Comparison of ENCODE assay signal across 11 mouse cellular contexts in the genomic region with DNA sequence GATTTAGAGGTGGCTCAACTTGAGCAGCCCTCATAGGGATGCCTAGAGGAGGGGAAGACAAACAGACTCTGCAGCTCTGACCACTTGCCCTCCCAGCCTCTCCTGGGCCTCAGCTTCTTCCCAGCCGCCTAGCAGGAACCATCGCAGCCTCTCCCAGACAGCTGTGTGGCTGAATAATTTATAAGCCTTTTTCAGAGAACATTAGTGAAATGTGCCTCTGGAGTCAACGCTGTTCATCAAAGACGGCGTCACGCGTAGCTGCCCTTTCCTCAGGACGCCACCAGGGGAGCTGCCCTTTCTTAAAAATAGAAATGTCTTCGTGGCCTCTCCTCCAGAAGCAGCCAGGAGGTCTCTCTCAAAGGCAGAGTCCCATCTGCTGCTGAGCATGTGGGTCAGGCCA. TPM values are rescaled to one million over a fixed set of nuclear protein-coding genes. Genes with fewer than 3 reads are reported as not detected.
DNase-seq lines count a peak whose midpoint lies in the region; ATAC-seq and TF ChIP-seq lines count a peak whose summit lies in the region.
"Had no signal": no experiment of that assay in that cellular context is flagged by ENCODE, and none has a peak within 500 bp of the region (broad histone marks: within the 10 kb centered on the region; RNA-seq: fewer than 3 reads in every experiment).

No protein-coding gene starts in this region.

- H3K27ac ChIP-seq in embryonic facial prominence, embryonic 11.5 days (replicated peaks; ENCODE audit: low read depth, low read length): no peak overlapping the region
- no peak overlapping the region for H3K27ac ChIP-seq in embryonic facial prominence, embryonic 10.5 days (replicated peaks)
- H3K27ac ChIP-seq in lung, embryonic 14.5 days (ENCODE audit: low read depth): no peak overlapping the region
- H3K27ac ChIP-seq in hindbrain, embryonic 13.5 days: peak overlapping the region; percentile 66
- H3K27ac ChIP-seq in neural tube, embryonic 12.5 days: no peak overlapping the region
- H3K27ac ChIP-seq: embryonic facial prominence, embryonic 13.5 days; liver, embryonic 15.5 days had no signal

- ATAC-seq in embryonic facial prominence, embryonic 11.5 days (replicated peaks; ENCODE audit: insufficient number of reproducible peaks, low FRiP score, low TSS enrichment, low read depth): no peak; the same call in 1 of the 2 replicates
- no peak for ATAC-seq in lung, embryonic 14.5 days (ENCODE audit: insufficient read depth)
- ATAC-seq in hindbrain, embryonic 13.5 days (ENCODE audit: low FRiP score): no peak
- 0 out of 2 replicates have a peak, but pooled peaks have one; percentile 31 for ATAC-seq in neural tube, embryonic 12.5 days (ENCODE audit: low FRiP score, low read depth)

- WGBS in embryonic facial prominence, embryonic 11.5 days: 44% methylated on average over 9 of the region's 9 CpGs
- 51% methylated on average over 9 of the region's 9 CpGs for WGBS in embryonic facial prominence, embryonic 10.5 days
- 33% methylated on average over 9 of the region's 9 CpGs for WGBS in lung, embryonic 14.5 days
- WGBS in hindbrain, embryonic 13.5 days: 8% methylated on average over 9 of the region's 9 CpGs
- WGBS in neural tube, embryonic 12.5 days: 14% methylated on average over 9 of the region's 9 CpGs

- H3K36me3 ChIP-seq in embryonic facial prominence, embryonic 11.5 days (replicated peaks; ENCODE audit: control insufficient read depth, insufficient read depth, low read depth, low read length): no peaks in the 10 kb centered on the region
- H3K36me3 ChIP-seq in embryonic facial prominence, embryonic 10.5 days (replicated peaks): no peaks in the 10 kb centered on the region
- no peaks in the 10 kb centered on the region for H3K36me3 ChIP-seq in lung, embryonic 14.5 days (ENCODE audit: insufficient read depth)
- H3K36me3 ChIP-seq in hindbrain, embryonic 13.5 days: no peaks in the 10 kb centered on the region
- H3K36me3 ChIP-seq in neural tube, embryonic 12.5 days: no peaks in the 10 kb centered on the region
- H3K36me3 ChIP-seq: embryonic facial prominence, embryonic 13.5 days; liver, embryonic 15.5 days had no signal

- DNase-seq in embryonic facial prominence, embryonic 11.5 days (ENCODE audit: low spot score): peak; percentile 40
- no peak for DNase-seq in embryonic facial prominence, embryonic 10.5 days (ENCODE audit: low spot score)
- DNase-seq in lung, embryonic 14.5 days: peak; percentile 56
- DNase-seq in lung, postnatal 4 days: no peak
- DNase-seq in adrenal gland, adult 8-10 months: no peak
- DNase-seq in cerebellum, adult 8-10 months: no peak
- DNase-seq: heart, postnatal 10 days had no signal

- H3K4me1 ChIP-seq in embryonic facial prominence, embryonic 11.5 days (ENCODE audit: control insufficient read depth, insufficient read depth, low read length): no peaks in the 10 kb centered on the region; the same call in 1 of the 2 replicates
- H3K4me1 ChIP-seq in embryonic facial prominence, embryonic 10.5 days: peaks cover 45% of the 10 kb centered on the region
- H3K4me1 ChIP-seq in lung, embryonic 14.5 days (ENCODE audit: insufficient read depth): no peaks in the 10 kb centered on the region
- H3K4me1 ChIP-seq in hindbrain, embryonic 13.5 days (replicated peaks): peaks cover 49% of the 10 kb centered on the region
- peaks cover 27% of the 10 kb centered on the region for H3K4me1 ChIP-seq in neural tube, embryonic 12.5 days

- no peak overlapping the region for H3K4me3 ChIP-seq in embryonic facial prominence, embryonic 11.5 days (ENCODE audit: low read depth, low read length)
- H3K4me3 ChIP-seq in embryonic facial prominence, embryonic 10.5 days: no peak overlapping the region
- no peak overlapping the region for H3K4me3 ChIP-seq in lung, embryonic 14.5 days (ENCODE audit: low read depth, low read length)
- no peak overlapping the region for H3K4me3 ChIP-seq in hindbrain, embryonic 13.5 days
- no peak overlapping the region for H3K4me3 ChIP-seq in neural tube, embryonic 12.5 days
- H3K4me3 ChIP-seq: embryonic facial prominence, embryonic 13.5 days; liver, embryonic 15.5 days had no signal

- no peak overlapping the region for H3K4me2 ChIP-seq in embryonic facial prominence, embryonic 11.5 days (ENCODE audit: low read depth, low read length)
- no peak overlapping the region for H3K4me2 ChIP-seq in lung, embryonic 14.5 days
- H3K4me2 ChIP-seq in hindbrain, embryonic 13.5 days: no peak overlapping the region
- H3K4me2 ChIP-seq in neural tube, embryonic 12.5 days (replicated peaks): no peak overlapping the region
- H3K4me2 ChIP-seq: embryonic facial prominence, embryonic 13.5 days; liver, embryonic 15.5 days had no signal

- TF ChIP-seq CTCF in lung, embryonic 14.5 days (IDR thresholded peaks at IDR 0.05; ENCODE audit: low read depth): peak; percentile 67

- H3K9me3 ChIP-seq in embryonic facial prominence, embryonic 11.5 days (replicated peaks; ENCODE audit: control insufficient read depth, low read length): no peaks in the 10 kb centered on the region
- H3K9me3 ChIP-seq in embryonic facial prominence, embryonic 10.5 days: no peaks in the 10 kb centered on the region
- H3K9me3 ChIP-seq in lung, embryonic 14.5 days (ENCODE audit: low read depth, low read length): no peaks in the 10 kb centered on the region
- no peaks in the 10 kb centered on the region for H3K9me3 ChIP-seq in hindbrain, embryonic 13.5 days
- H3K9me3 ChIP-seq in neural tube, embryonic 12.5 days: no peaks in the 10 kb centered on the region
- H3K9me3 ChIP-seq: embryonic facial prominence, embryonic 13.5 days; liver, embryonic 15.5 days had no signal

- H3K27me3 ChIP-seq in embryonic facial prominence, embryonic 11.5 days (ENCODE audit: control insufficient read depth, insufficient read depth, low read length): no peaks in the 10 kb centered on the region
- no peaks in the 10 kb centered on the region for H3K27me3 ChIP-seq in embryonic facial prominence, embryonic 10.5 days (replicated peaks; ENCODE audit: low read depth, poor library complexity, severe bottlenecking)
- no peaks in the 10 kb centered on the region for H3K27me3 ChIP-seq in lung, embryonic 14.5 days (ENCODE audit: insufficient read depth, low read length)
- H3K27me3 ChIP-seq in hindbrain, embryonic 13.5 days: peaks cover 5% of the 10 kb centered on the region; the same call in 1 of the 2 replicates
- no peaks in the 10 kb centered on the region for H3K27me3 ChIP-seq in neural tube, embryonic 12.5 days (replicated peaks)
- H3K27me3 ChIP-seq: embryonic facial prominence, embryonic 13.5 days; liver, embryonic 15.5 days had no signal

- no peak overlapping the region for H3K9ac ChIP-seq in embryonic facial prominence, embryonic 11.5 days (replicated peaks; ENCODE audit: low read length)
- H3K9ac ChIP-seq in lung, embryonic 14.5 days: no peak overlapping the region
- H3K9ac ChIP-seq in hindbrain, embryonic 13.5 days: peak overlapping the region; percentile 20; the same call in 1 of the 2 replicates
- no peak overlapping the region for H3K9ac ChIP-seq in neural tube, embryonic 12.5 days
- H3K9ac ChIP-seq: embryonic facial prominence, embryonic 13.5 days; liver, embryonic 15.5 days had no signal

RNA-seq across cellular contexts. Expression of a gene that starts 35.9 kb away (rescaled TPM):
- 12.7 and 16.1 TPM in 2 replicates for polyA plus RNA-seq in embryonic facial prominence, embryonic 11.5 days (2014; fragmentation: Nextera tagmentation; extraction: Ambion mirVana)
- polyA plus RNA-seq in embryonic facial prominence, embryonic 10.5 days (2016; fragmentation: Nextera tagmentation; extraction: Ambion mirVana): 25.1 and 26.0 TPM in 2 replicates
- polyA plus RNA-seq in lung, embryonic 14.5 days (2014; fragmentation: Nextera tagmentation; extraction: Ambion mirVana): 8.6 and 8.7 TPM in 2 replicates
- polyA plus RNA-seq in hindbrain, embryonic 13.5 days (2015; fragmentation: Nextera tagmentation; extraction: Ambion mirVana): 51.6 and 54.4 TPM in 2 replicates
- polyA plus RNA-seq in neural tube, embryonic 12.5 days (2016; fragmentation: Nextera tagmentation; extraction: Ambion mirVana): 45.8 and 47.4 TPM in 2 replicates
- total RNA-seq in adrenal gland, adult 8-10 months (2022): 1 to 10 TPM; 8.0 to 9.9 (median 8.6) TPM

Comparison
In these comparisons a context has a peak if more than half of its experiments do, and no peak if none do; other contexts are left out.
1. DNase-seq: peak in embryonic facial prominence, embryonic 11.5 days (single experiment) and lung, embryonic 14.5 days (single experiment); none in embryonic facial prominence, embryonic 10.5 days (single experiment), lung, postnatal 4 days (0 of 2), adrenal gland, adult 8-10 months (single experiment) and cerebellum, adult 8-10 months (single experiment).